Mouse (Mus musculus): ENCODE data around the gene Rasal2.

DNA sequence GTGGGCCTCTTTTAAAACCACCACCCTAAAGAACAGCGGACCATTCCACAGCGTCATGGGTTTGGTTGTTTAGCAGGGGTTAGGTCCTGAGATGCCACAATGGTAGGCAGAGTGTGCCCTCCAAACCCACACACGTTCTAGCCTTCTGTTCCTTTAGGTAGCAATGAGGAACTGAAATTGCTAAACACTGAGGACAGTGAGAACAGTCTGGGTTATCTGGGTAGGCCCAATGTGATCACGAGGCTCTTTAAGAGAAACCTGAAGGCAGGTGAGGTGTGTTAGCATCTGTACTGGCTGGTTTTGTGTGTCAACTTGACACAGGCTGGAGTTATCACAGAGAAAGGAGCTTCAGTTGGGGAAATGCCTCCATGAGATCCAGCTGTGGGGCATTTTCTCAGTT lies 316.9 kb downstream of the Rasal2 start:
- TF ChIP-seq CTCF (IDR thresholded peaks at IDR 0.05; ENCODE audit: control insufficient read depth, insufficient read depth, insufficient replicate concordance, low read depth, low read length) (no peak), POLR2A (IDR thresholded peaks at IDR 0.05; ENCODE audit: control insufficient read depth, low read depth, low read length) (no peak)
